Mouse (Mus musculus) MEL (cell line): ENCODE measurements around the gene Rab20. TPM values are rescaled to one million over a fixed set of nuclear protein-coding genes. Genes with fewer than 3 reads are reported as not detected.

Source experiments
- DNase-seq: peaks from one replicate; pipeline ENCODE4 v3.0.0; 2011; ENCODE audit warnings: low read depth, low spot score
- H3K27ac ChIP-seq: 2 replicates; pipeline ENCODE4 v1.5.1; 2012; ENCODE audit warnings: low read depth, mild to moderate bottlenecking, control low read depth, low read length, moderate library complexity; ENCODE audit not compliant: control insufficient read depth
- H3K27me3 ChIP-seq, 2 experiments: fragments of 150-350 bp in 1 of 2; sonication (generic) in 1 of 2; 2 replicates each; pipeline ENCODE4 v1.6.1; 2012; ENCODE audit warnings: low read length in 2 of 2, mild to moderate bottlenecking in 2 of 2, improper control_type of control experiment in 1 of 2, moderate library complexity in 1 of 2; ENCODE audit not compliant: insufficient read depth in 2 of 2, control insufficient read depth in 1 of 2
- H3K36me3 ChIP-seq, 2 experiments: 2 replicates each; pipeline ENCODE4 v1.6.1; 2012 to 2014; ENCODE audit warnings: low read length in 2 of 2, improper control_type of control experiment in 1 of 2, inconsistent platforms in 1 of 2, mild to moderate bottlenecking in 1 of 2; ENCODE audit not compliant: insufficient read depth in 2 of 2, control insufficient read depth in 1 of 2
- H3K4me1 ChIP-seq, 2 experiments: fragments of 150-350 bp in 1 of 2; sonication (generic) in 1 of 2; 2 replicates each; pipeline ENCODE4 v1.6.1; 2012; ENCODE audit warnings: low read length in 2 of 2, improper control_type of control experiment in 1 of 2, mild to moderate bottlenecking in 1 of 2; ENCODE audit not compliant: insufficient read depth in 2 of 2, control insufficient read depth in 1 of 2
- H3K4me3 ChIP-seq, 2 experiments: fragments of 150-350 bp in 1 of 2; sonication (generic) in 1 of 2; 2 replicates each; pipeline ENCODE4 v1.5.1; 2012; ENCODE audit warnings: low read depth in 2 of 2, low read length in 2 of 2, mild to moderate bottlenecking in 2 of 2, moderate library complexity in 2 of 2, control low read depth in 1 of 2, improper control_type of control experiment in 1 of 2; ENCODE audit not compliant: control insufficient read depth in 1 of 2, insufficient read depth in 1 of 2
- H3K79me2 ChIP-seq: 2 replicates; pipeline ENCODE4 v1.6.1; 2012; ENCODE audit warnings: mild to moderate bottlenecking, low read length, moderate library complexity; ENCODE audit not compliant: control insufficient read depth, poor library complexity, insufficient read depth
- H3K9ac ChIP-seq: 2 replicates; pipeline ENCODE4 v1.6.1; 2012; ENCODE audit warnings: low read depth, mild to moderate bottlenecking, control low read depth, low read length, moderate library complexity; ENCODE audit not compliant: control insufficient read depth, poor library complexity, severe bottlenecking
- H3K9me3 ChIP-seq: fragments of 150-350 bp; sonication (generic); replicated peaks from 2 replicates; pipeline ENCODE4 v1.6.1; 2012; ENCODE audit warnings: mild to moderate bottlenecking, low read length, improper control_type of control experiment, moderate library complexity; ENCODE audit not compliant: insufficient read depth
- CTCF ChIP-seq, 3 experiments: IDR thresholded peaks in 2 of 3; conservative IDR thresholded peaks in 1 of 3; 2 replicates each; pipeline ENCODE4 v1.5.1; 2011 to 2012; ENCODE audit warnings: low read length in 3 of 3, low read depth in 2 of 3, mild to moderate bottlenecking in 2 of 3, improper control_type of control experiment in 1 of 3, inconsistent platforms in 1 of 3, mixed read lengths in 1 of 3, moderate library complexity in 1 of 3; ENCODE audit not compliant: control insufficient read depth in 1 of 3, insufficient read depth in 1 of 3, poor library complexity in 1 of 3, severe bottlenecking in 1 of 3
- E2F4 ChIP-seq: IDR thresholded peaks from 2 replicates; pipeline ENCODE4 v1.6.1; 2011; ENCODE audit warnings: low read depth, low read length, improper control_type of control experiment, borderline replicate concordance
- GATA1 ChIP-seq: IDR thresholded peaks from 2 replicates; pipeline ENCODE4 v1.6.1; 2011; ENCODE audit warnings: low read depth, low read length, improper control_type of control experiment
- JUND ChIP-seq: IDR thresholded peaks from 2 replicates; pipeline ENCODE4 v1.6.1; 2011; ENCODE audit warnings: low read depth, mild to moderate bottlenecking, improper control_type of control experiment, low read length
- KAT2A ChIP-seq: conservative IDR thresholded peaks from 2 replicates; pipeline ENCODE4 v1.6.1; 2012; ENCODE audit warnings: low read depth, low read length, improper control_type of control experiment, inconsistent platforms
- MEF2A ChIP-seq: IDR thresholded peaks from 2 replicates; pipeline ENCODE4 v1.6.1; 2014; ENCODE audit warnings: low read depth, mild to moderate bottlenecking, inconsistent platforms, low read length, improper control_type of control experiment; ENCODE audit not compliant: poor library complexity, insufficient replicate concordance, severe bottlenecking; ENCODE audit errors: extremely low read depth
- MXI1 ChIP-seq: IDR thresholded peaks from 2 replicates; pipeline ENCODE4 v1.6.1; 2011; ENCODE audit warnings: mild to moderate bottlenecking, low read depth, low read length, improper control_type of control experiment
- MYB ChIP-seq: IDR thresholded peaks from 2 replicates; pipeline ENCODE4 v1.6.1; 2011; ENCODE audit warnings: mild to moderate bottlenecking, low read depth, low read length, improper control_type of control experiment
- MYC ChIP-seq: IDR thresholded peaks from 2 replicates; pipeline ENCODE4 v1.6.1; 2011; ENCODE audit warnings: low read depth, mild to moderate bottlenecking, low read length, improper control_type of control experiment, moderate library complexity
- NELFE ChIP-seq: IDR thresholded peaks from 2 replicates; pipeline ENCODE4 v1.6.1; 2011; ENCODE audit warnings: low read depth, low read length, improper control_type of control experiment
- POLR2A ChIP-seq, 2 experiments: IDR thresholded peaks; 2 replicates each; pipeline ENCODE4 v1.6.1; 2011 to 2012; ENCODE audit warnings: low read length in 2 of 2, mild to moderate bottlenecking in 2 of 2, control low read depth in 1 of 2, improper control_type of control experiment in 1 of 2, low read depth in 1 of 2, moderate library complexity in 1 of 2; ENCODE audit not compliant: control insufficient read depth in 1 of 2, insufficient read depth in 1 of 2, poor library complexity in 1 of 2
- POLR2AphosphoS2 ChIP-seq: IDR thresholded peaks from 2 replicates; pipeline ENCODE4 v1.6.1; 2011; ENCODE audit warnings: low read length, improper control_type of control experiment
- POLR2AphosphoS5 ChIP-seq: IDR thresholded peaks from 2 replicates; pipeline ENCODE4 v1.6.1; 2012; ENCODE audit warnings: low read depth, borderline replicate concordance, mild to moderate bottlenecking, inconsistent platforms, low read length, moderate library complexity, mixed read lengths
- RAD21 ChIP-seq: IDR thresholded peaks from 2 replicates; pipeline ENCODE4 v1.6.1; 2011; ENCODE audit warnings: mild to moderate bottlenecking, low read depth, low read length, improper control_type of control experiment
- SIN3A ChIP-seq: IDR thresholded peaks from 2 replicates; pipeline ENCODE4 v1.6.1; 2012; ENCODE audit warnings: low read length, improper control_type of control experiment, inconsistent platforms
- SMC3 ChIP-seq: IDR thresholded peaks from 2 replicates; pipeline ENCODE4 v1.6.1; 2011; ENCODE audit warnings: low read depth, low read length, improper control_type of control experiment
- UBTF ChIP-seq: IDR thresholded peaks from 2 replicates; pipeline ENCODE4 v1.6.1; 2012; ENCODE audit warnings: low read depth, mild to moderate bottlenecking, inconsistent platforms, low read length, improper control_type of control experiment, moderate library complexity, borderline replicate concordance; ENCODE audit not compliant: insufficient read depth
- ZC3H11A ChIP-seq: IDR thresholded peaks from 2 replicates; pipeline ENCODE4 v1.6.1; 2012; ENCODE audit warnings: low read depth, mild to moderate bottlenecking, inconsistent platforms, low read length, improper control_type of control experiment
- ZMIZ1 ChIP-seq: IDR thresholded peaks from 2 replicates; pipeline ENCODE4 v1.6.1; 2012; ENCODE audit warnings: low read depth, mild to moderate bottlenecking, inconsistent platforms, low read length, improper control_type of control experiment, moderate library complexity
- ZNF384 ChIP-seq: IDR thresholded peaks from 2 replicates; pipeline ENCODE4 v1.6.1; 2012; ENCODE audit warnings: low read depth, mild to moderate bottlenecking, inconsistent platforms, low read length, improper control_type of control experiment
- polyA plus RNA-seq, 2 experiments: library from polyadenylated mRNA; stranded (reverse) in 1 of 2; unstranded in 1 of 2; fragments of >175 nt in 1 of 2; fragments of >200 nt in 1 of 2; gene quantifications; 2 replicates each; pipeline versions ENCODE4 v1.2.1 to v1.2.4; 2012; ENCODE audit warnings: low replicate concordance in 2 of 2, low read depth in 1 of 2; ENCODE audit not compliant: insufficient read length in 2 of 2, insufficient read depth in 1 of 2, missing spikeins in 1 of 2
- total RNA-seq: library from RNA; depleted of rRNA; stranded (reverse); fragments of 300-350 nt; gene quantifications from 2 replicates; pipeline ENCODE4 v1.2.3, GENCODE M21; 2012

The Rab20 gene
- total and polyA plus RNA-seq, 3 experiments, result 9.5 to 10.4 TPM; not detected in 1

GRCm38 (mm10) chr8:11450184-11451113 is 28.1 kb downstream of the Rab20 start:
- H3K27ac ChIP-seq, result no peak overlapping the region
- no peaks in the 10 kb centered on the region for H3K27me3 ChIP-seq
- H3K79me2 ChIP-seq, result no peaks in the 10 kb centered on the region
- TF ChIP-seq MEF2A (no peak), POLR2A (IDR thresholded peaks at IDR 0.05; ENCODE audit: control insufficient read depth in 1 of 2, insufficient read depth in 1 of 2, low read depth in 1 of 2, low read length in 2 of 2, poor library complexity in 1 of 2) (no peak), CTCF (IDR thresholded peaks at IDR 0.05 in 2 of 3, conservative IDR thresholded peaks at IDR 0.05 in 1 of 3; ENCODE audit: control insufficient read depth in 1 of 3, insufficient read depth in 1 of 3, low read depth in 2 of 3, low read length in 3 of 3, poor library complexity in 1 of 3, severe bottlenecking in 1 of 3) (peak in 1 of 3 experiments; percentile 25; a peak in 1 of 6 replicates), RAD21 (peak; percentile 40)
- peaks cover 0 to 7% of the 10 kb centered on the region in 2 experiments; a peak in 2 of 4 replicates for H3K36me3 ChIP-seq
- peaks cover 0 to 7% of the 10 kb centered on the region in 2 experiments; a peak in 1 of 4 replicates for H3K4me1 ChIP-seq
- H3K9me3 ChIP-seq, result no peaks in the 10 kb centered on the region
- no peak overlapping the region for H3K4me3 ChIP-seq
- no peak for DNase-seq
- no peak overlapping the region for H3K9ac ChIP-seq

GRCm38 (mm10) chr8:11447910-11448570 is 30.5 kb downstream of the Rab20 start:
- no peak overlapping the region for H3K4me3 ChIP-seq
- TF ChIP-seq GATA1 (no peak), NELFE (no peak)
- no peak overlapping the region for H3K9ac ChIP-seq
- peaks cover 0 to 7% of the 10 kb centered on the region in 2 experiments; a peak in 2 of 4 replicates for H3K36me3 ChIP-seq
- H3K79me2 ChIP-seq, result no peaks in the 10 kb centered on the region
- H3K27ac ChIP-seq, result no peak overlapping the region
- no peaks in the 10 kb centered on the region for H3K9me3 ChIP-seq
- peaks cover 0 to 11% of the 10 kb centered on the region in 2 experiments; a peak in 2 of 4 replicates for H3K4me1 ChIP-seq
- no peaks in the 10 kb centered on the region for H3K27me3 ChIP-seq
- DNase-seq, result no peak

GRCm38 (mm10) chr8:11445790-11446189 is 32.7 kb downstream of the Rab20 start:
- TF ChIP-seq ZMIZ1 (no peak), POLR2AphosphoS2 (no peak), MYB (no peak), SIN3A (no peak), ZC3H11A (no peak), POLR2AphosphoS5 (no peak), JUND (no peak), KAT2A (no peak), ZNF384 (no peak), MXI1 (no peak), E2F4 (no peak), UBTF (no peak), MYC (no peak), NELFE (no peak), SMC3 (no peak)
- TF ChIP-seq, all 39 proteins: peak for 0
- no peaks in the 10 kb centered on the region for H3K36me3 ChIP-seq
- H3K4me3 ChIP-seq, result no peak overlapping the region
- H3K9ac ChIP-seq, result no peak overlapping the region
- H3K79me2 ChIP-seq, result no peaks in the 10 kb centered on the region
- H3K9me3 ChIP-seq, result no peaks in the 10 kb centered on the region
- H3K4me1 ChIP-seq, result peaks cover 0 to 4% of the 10 kb centered on the region in 2 experiments; a peak in 1 of 4 replicates
- no peak for DNase-seq
- no peak overlapping the region for H3K27ac ChIP-seq
- no peaks in the 10 kb centered on the region for H3K27me3 ChIP-seq
